Mouse (Mus musculus) fibroblast of lung, adult 2 months (primary cell): Measurements from ENCODE around the gene Zfp2.
A peak's percentile ranks its signal among the peaks of the same experiment; 100 is the strongest.

Experiments used
- DNase-seq: peaks from one replicate; pipeline ENCODE4 v3.0.0-alpha.2; 2011; ENCODE audit warnings: low read depth

Gene Zfp2

GRCm38 (mm10) chr11:50915671-50916320 lies at the start of gene Zfp2:
TSS of gene Zfp2 (minus strand) at chr11:50916165.
- DNase-seq: peak; percentile 85

- no peak for DNase-seq
These were observed 48.9 kb upstream of the Zfp2 start for GRCm38 (mm10) chr11:50964886-50965285.

- no peak for DNase-seq
These were observed 37.7 kb upstream of the Zfp2 start, which contains the start of gene Prop1 for GRCm38 (mm10) chr11:50953665-50954064. TSS of gene Prop1 (minus strand) at chr11:50953765.

- no peak for DNase-seq
These were observed 36.3 kb upstream of the Zfp2 start for GRCm38 (mm10) chr11:50952290-50952689.

- no peak for DNase-seq
These were observed 27.5 kb upstream of the Zfp2 start, which contains the start of gene 4933414I15Rik for GRCm38 (mm10) chr11:50943506-50943905. TSS of gene 4933414I15Rik (minus strand) at chr11:50943765.

GRCm38 (mm10) chr11:50942386-50942785 lies 26.4 kb upstream of the Zfp2 start:
- DNase-seq: no peak

GRCm38 (mm10) chr11:50939621-50940366 lies 23.8 kb upstream of the Zfp2 start:
- DNase-seq: peak; percentile 22

- DNase-seq: no peak
These were observed 22.5 kb upstream of the Zfp2 start for GRCm38 (mm10) chr11:50938435-50938834.

GRCm38 (mm10) chr11:50932040-50932439 lies 16.1 kb upstream of the Zfp2 start:
- no peak for DNase-seq

GRCm38 (mm10) chr11:50931451-50931866 lies 15.5 kb upstream of the Zfp2 start, which contains the start of gene Zfp354b:
TSS of gene Zfp354b (minus strand) at chr11:50931633.
- peak; percentile 67 for DNase-seq

GRCm38 (mm10) chr11:50931021-50931420 lies 15.1 kb upstream of the Zfp2 start:
- no peak for DNase-seq

- no peak for DNase-seq
These were observed 14.6 kb upstream of the Zfp2 start for GRCm38 (mm10) chr11:50930469-50931014.

- no peak for DNase-seq
These were observed 1.5 kb downstream of the Zfp2 start for GRCm38 (mm10) chr11:50914461-50914860.

- no peak for DNase-seq
These were observed 2.7 kb downstream of the Zfp2 start for GRCm38 (mm10) chr11:50913301-50913700.

- DNase-seq: no peak
These were observed 7.8 kb downstream of the Zfp2 start for GRCm38 (mm10) chr11:50908136-50908535.

- no peak for DNase-seq
These were observed 18.6 kb downstream of the Zfp2 start for GRCm38 (mm10) chr11:50897359-50897758.

GRCm38 (mm10) chr11:50892441-50892840 lies 23.5 kb downstream of the Zfp2 start:
- no peak for DNase-seq

GRCm38 (mm10) chr11:50887390-50888128 lies 28.4 kb downstream of the Zfp2 start, which contains the start of gene Zfp454:
TSS of gene Zfp454 (minus strand) at chr11:50887651.
- DNase-seq: peak; percentile 90

- no peak for DNase-seq
These were observed 29.1 kb downstream of the Zfp2 start for GRCm38 (mm10) chr11:50886933-50887293.

- DNase-seq: no peak
These were observed 29.6 kb downstream of the Zfp2 start for GRCm38 (mm10) chr11:50886231-50886932.

- DNase-seq: no peak
These were observed 32.2 kb downstream of the Zfp2 start for GRCm38 (mm10) chr11:50883756-50884155.

GRCm38 (mm10) chr11:50878641-50879040 lies 37.3 kb downstream of the Zfp2 start:
- no peak for DNase-seq
